Mouse (Mus musculus) monocyte, adult 5-6 weeks (primary cell): Measurements from ENCODE around the gene Prkab1. TPM values are rescaled to one million over a fixed set of nuclear protein-coding genes. Genes with fewer than 3 reads are reported as not detected.

Source experiments
- ATAC-seq: fragments of 153-309, 156-312 bp; replicated peaks from 2 replicates; pipeline ENCODE4 v1.8.0; 2017; ENCODE audit warnings: mild to moderate bottlenecking; ENCODE audit not compliant: low TSS enrichment, insufficient number of reproducible peaks, severe bottlenecking, poor library complexity, low FRiP score
- total RNA-seq: library from RNA; stranded (forward); fragments of 200-1000, 200-491, 200-594 nt; gene quantifications from 3 replicates; pipeline ENCODE4 v1.2.3, GENCODE M21; 2017

The Prkab1 gene
- total RNA-seq, 1 experiment from 2014 or later, result 22.0 TPM

GRCm38 (mm10) chr5:116021552-116021951, 2.8 kb downstream of the Prkab1 start:
- ATAC-seq, result no peak

- ATAC-seq, result no peak
Measured at GRCm38 (mm10) chr5:116019371-116019770, 4.9 kb downstream of the Prkab1 start.

GRCm38 (mm10) chr5:116018784-116019183, 5.5 kb downstream of the Prkab1 start:
- no peak for ATAC-seq

DNA sequence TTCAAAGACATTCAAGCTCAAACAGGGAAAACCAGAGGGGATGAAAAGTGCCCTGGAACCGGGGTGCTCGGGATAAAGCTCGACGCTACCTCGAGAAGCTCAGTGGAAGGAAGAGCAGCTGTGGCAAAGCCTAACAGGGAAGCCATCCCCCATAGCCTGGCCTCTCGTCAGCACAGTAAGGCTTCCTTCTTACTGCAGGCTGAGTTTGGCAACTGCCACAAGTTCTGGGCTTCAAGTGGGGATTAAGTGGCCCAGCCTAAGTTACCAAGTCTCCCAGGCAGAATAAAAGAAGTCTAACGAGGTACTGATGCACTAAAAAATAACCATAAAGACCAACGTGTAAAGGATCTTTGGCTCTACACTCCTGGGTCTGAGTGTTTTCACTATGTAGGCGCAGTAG, 6.1 kb downstream of the Prkab1 start:
- no peak for ATAC-seq

GRCm38 (mm10) chr5:116017391-116017790, 6.9 kb downstream of the Prkab1 start:
- ATAC-seq, result no peak

DNA sequence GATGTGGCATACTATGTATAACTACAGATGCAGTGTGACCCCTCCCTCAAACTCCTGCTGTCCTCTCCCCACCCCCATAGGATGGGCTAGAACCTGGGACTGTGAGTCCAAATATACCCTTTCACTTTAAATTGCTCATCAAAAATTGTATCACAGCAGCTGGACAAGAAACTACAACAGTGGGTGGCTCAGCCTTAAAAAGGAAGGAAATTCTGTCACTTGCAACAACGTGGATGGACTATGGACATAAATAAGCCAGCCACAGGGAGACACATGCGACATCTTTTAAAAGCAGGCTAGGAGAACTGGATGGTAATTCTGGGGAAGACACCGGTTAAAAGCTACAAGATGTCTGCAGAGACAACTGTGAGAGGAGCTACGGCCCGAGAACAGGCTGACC, 7.8 kb downstream of the Prkab1 start:
- ATAC-seq, result no peak

- no peak for ATAC-seq
Measured at GRCm38 (mm10) chr5:116014237-116014636, 10.1 kb downstream of the Prkab1 start.

GRCm38 (mm10) chr5:116013821-116014220, 10.5 kb downstream of the Prkab1 start:
- no peak for ATAC-seq

DNA sequence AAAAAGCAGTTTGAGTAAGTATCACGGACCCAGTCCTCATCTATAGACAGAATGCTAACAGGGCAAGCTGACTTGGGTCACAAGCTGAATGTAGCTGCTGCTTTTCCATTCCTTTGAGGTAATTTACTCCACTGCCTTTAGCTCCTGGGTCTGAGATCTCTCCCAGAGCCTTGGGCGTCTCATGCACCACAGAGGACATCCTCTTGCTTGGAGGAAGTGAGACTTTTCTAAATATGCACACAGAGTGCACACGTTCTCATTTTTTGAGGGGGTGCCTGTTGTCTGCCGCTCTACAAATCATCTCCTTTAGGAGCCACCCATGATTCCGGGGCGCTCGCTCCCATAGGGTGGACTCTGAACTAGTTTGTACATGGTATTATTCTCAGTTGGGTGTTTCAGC, 11.8 kb downstream of the Prkab1 start:
- no peak for ATAC-seq

GRCm38 (mm10) chr5:116011700-116012099, 12.6 kb downstream of the Prkab1 start:
- no peak for ATAC-seq

DNA sequence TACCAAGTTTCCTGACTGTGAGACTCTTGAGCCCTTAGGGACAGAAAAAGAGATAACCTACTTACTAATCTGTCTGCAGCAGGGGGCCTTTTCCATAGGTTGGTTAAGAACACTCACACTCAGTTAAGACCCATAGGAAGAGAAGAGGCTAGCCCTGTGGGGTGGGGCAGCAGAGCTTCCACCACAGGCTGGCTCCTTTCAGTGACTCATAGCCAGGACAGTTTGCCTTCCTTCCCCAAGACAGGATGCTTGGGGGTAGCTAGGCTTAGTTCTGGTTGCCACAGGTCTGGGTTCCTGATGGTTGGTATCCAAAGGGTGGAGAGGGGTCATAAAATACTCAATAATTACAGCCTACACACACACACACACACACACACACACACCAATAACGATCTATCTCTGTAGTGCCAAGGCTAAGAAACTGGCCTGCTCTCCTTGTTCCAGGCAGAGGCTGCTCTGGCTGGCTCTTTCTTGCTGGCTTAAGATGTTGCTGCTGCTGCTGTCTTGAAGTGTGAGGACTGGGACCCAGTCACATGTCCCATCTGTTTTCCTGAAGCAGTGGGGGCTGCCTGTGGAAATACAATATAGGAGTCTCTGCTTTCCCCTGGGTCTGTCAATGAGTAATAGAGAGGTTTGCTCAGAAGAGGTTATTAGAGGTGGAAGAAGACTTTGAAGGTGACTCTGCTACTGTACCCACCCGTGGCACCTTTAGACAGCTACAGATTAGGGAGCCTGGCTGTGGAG, 14.3 kb downstream of the Prkab1 start:
- no peak for ATAC-seq

DNA sequence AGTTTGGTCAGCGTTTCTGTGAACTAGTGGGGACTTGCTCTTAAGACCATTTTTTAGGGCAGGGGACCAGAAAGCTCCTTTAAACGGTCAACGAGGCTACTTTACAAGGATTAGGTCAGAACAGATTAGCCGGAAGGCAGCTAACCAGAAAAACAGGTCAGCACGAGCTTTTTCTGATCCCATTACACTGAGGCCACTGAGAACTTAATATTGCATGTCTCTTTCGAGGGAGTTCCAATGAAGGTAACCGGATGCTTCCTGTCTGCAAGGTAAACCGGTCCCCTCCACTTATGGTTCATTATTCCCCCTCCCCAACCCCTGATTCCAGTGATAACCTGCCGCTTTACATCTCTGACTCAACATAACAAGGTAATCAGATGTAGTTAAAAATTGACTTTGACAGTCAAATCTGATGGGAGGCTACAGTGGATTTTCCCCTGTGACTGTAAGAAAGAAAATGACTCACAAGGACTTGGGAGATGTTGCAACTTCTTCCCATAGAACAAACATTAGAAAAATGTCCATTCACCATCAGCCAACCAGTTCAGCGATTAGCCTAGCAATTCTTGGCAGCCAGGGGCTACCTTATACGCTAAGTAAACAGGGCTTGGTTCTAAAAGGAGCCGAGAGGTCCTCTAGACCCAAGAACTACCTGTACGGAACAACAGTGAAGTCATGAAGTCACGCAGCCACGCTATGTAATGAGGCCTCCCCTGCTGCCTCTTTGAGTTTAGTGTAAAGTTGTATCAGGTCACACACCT, 15.0 kb downstream of the Prkab1 start:
- ATAC-seq, result no peak

- no peak for ATAC-seq
Measured at GRCm38 (mm10) chr5:116007723-116008122, 16.6 kb downstream of the Prkab1 start.

- no peak for ATAC-seq
Measured at GRCm38 (mm10) chr5:116006324-116007099, 17.8 kb downstream of the Prkab1 start.

- ATAC-seq, result no peak
Measured at GRCm38 (mm10) chr5:116004271-116004670, 20.0 kb downstream of the Prkab1 start.

GRCm38 (mm10) chr5:116003825-116004224, 20.5 kb downstream of the Prkab1 start:
- no peak for ATAC-seq

GRCm38 (mm10) chr5:116003154-116003553, 21.2 kb downstream of the Prkab1 start:
- ATAC-seq, result no peak

- ATAC-seq, result no peak
Measured at GRCm38 (mm10) chr5:115997376-115997775, 26.9 kb downstream of the Prkab1 start.

DNA sequence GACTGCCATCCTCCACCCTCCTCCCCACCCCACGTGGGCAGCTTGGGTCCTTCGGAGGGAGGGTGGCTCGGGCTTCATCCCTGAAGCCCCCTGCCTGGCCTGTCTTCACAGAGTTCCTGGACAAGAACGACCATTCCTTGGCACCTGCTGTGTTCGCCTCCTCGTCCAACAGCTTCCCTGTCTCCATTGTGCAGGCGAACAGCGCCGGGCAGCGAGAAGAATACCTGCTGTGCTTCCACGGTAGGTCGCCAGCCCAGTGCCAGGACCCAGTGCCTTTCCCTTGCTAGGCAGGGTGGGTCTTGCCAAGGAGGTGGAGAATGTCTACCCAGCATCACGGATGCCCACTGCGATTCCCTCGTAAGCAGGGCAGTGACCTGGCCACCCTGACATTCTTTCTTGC, 30.2 kb downstream of the Prkab1 start:
- no peak for ATAC-seq
